Mouse (Mus musculus) yolk sac, embryonic 10.5 days (tissue): ENCODE measurements around the gene Slc38a6.

ENCODE experiments used
- DNase-seq: peaks from one replicate; pipeline ENCODE4 v3.0.0-alpha.2; 2017; ENCODE audit warnings: low spot score

Slc38a6 gene

GRCm38 (mm10) chr12:73357311-73357710 lies 70.7 kb downstream of the Slc38a6 start:
- DNase-seq, result no peak

- DNase-seq, result no peak
Observed at GRCm38 (mm10) chr12:73357736-73358135, 71.2 kb downstream of the Slc38a6 start.

GRCm38 (mm10) chr12:73358640-73359039 lies 72.1 kb downstream of the Slc38a6 start:
- no peak for DNase-seq

- DNase-seq, result no peak
Observed at GRCm38 (mm10) chr12:73359520-73359919, 72.9 kb downstream of the Slc38a6 start.

GRCm38 (mm10) chr12:73361201-73361600 lies 74.6 kb downstream of the Slc38a6 start:
- no peak for DNase-seq

- no peak for DNase-seq
Observed at GRCm38 (mm10) chr12:73363401-73363800, 76.8 kb downstream of the Slc38a6 start.

- DNase-seq, result no peak
Observed at GRCm38 (mm10) chr12:73363956-73364355, 77.4 kb downstream of the Slc38a6 start.

- no peak for DNase-seq
Observed at GRCm38 (mm10) chr12:73366581-73366980, 80.0 kb downstream of the Slc38a6 start.

- no peak for DNase-seq
Observed at GRCm38 (mm10) chr12:73367460-73368079, 81.0 kb downstream of the Slc38a6 start.

GRCm38 (mm10) chr12:73368868-73369608 lies 82.5 kb downstream of the Slc38a6 start:
- DNase-seq, result no peak

GRCm38 (mm10) chr12:73370367-73370944 lies 83.9 kb downstream of the Slc38a6 start:
- no peak for DNase-seq

- DNase-seq, result no peak
Observed at GRCm38 (mm10) chr12:73371132-73371531, 84.6 kb downstream of the Slc38a6 start.

- DNase-seq, result no peak
Observed at GRCm38 (mm10) chr12:73378026-73378425, 91.4 kb downstream of the Slc38a6 start.

GRCm38 (mm10) chr12:73378724-73379355 lies 92.3 kb downstream of the Slc38a6 start:
- no peak for DNase-seq

GRCm38 (mm10) chr12:73380686-73381360 lies 94.2 kb downstream of the Slc38a6 start:
- no peak for DNase-seq

- DNase-seq, result peak; percentile 42
Observed at GRCm38 (mm10) chr12:73381452-73381851, 94.9 kb downstream of the Slc38a6 start.

GRCm38 (mm10) chr12:73382290-73383178 lies 96.0 kb downstream of the Slc38a6 start:
- DNase-seq, result no peak

- no peak for DNase-seq
Observed at GRCm38 (mm10) chr12:73383179-73383510, 96.6 kb downstream of the Slc38a6 start.

GRCm38 (mm10) chr12:73383861-73384260 lies 97.3 kb downstream of the Slc38a6 start:
- no peak for DNase-seq

GRCm38 (mm10) chr12:73384747-73385146 lies 98.2 kb downstream of the Slc38a6 start:
- DNase-seq, result no peak

- DNase-seq, result no peak
Observed at GRCm38 (mm10) chr12:73392507-73392906, 105.9 kb downstream of the Slc38a6 start.
